16 mouse cellular contexts compared by ENCODE assay signal in the genomic region with DNA sequence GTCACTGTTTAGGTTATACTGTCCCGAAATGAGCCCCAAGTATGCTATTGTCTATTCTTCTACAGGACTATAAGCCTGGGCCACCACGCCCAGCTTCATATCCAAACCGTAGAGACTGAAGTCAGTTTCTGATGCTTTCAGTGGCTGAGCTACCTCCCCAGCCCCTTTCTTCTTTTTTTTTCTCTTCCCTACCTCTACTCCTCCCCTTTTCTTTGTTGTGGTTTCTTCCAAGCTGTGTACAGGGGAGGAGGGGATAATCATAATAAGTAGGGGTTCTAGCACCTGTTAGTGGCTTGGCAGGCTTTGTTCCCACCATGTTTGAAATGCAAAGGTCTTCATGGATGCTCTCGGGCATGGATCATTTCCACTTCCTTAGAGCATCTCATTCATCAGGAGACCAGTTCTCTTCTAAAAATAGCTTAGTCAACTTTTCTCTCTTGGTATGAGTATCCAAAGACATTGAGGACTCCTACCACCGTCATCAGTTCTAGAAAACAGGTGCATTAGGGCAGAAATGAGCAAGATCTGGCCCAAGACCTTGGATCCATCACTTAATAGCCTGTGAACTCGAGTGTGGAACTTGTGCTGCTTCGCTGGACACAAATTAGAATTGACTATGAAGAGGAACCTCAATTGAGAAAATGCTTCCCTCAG.
"Had no signal": no experiment of that assay in that cellular context is flagged by ENCODE, and none has a peak within 500 bp of the region (broad histone marks: within the 10 kb centered on the region; RNA-seq: fewer than 3 reads in every experiment).

No protein-coding gene starts in this region.

- H3K36me3 ChIP-seq: neural tube, embryonic 12.5 days; neural tube, embryonic 13.5 days; neural tube, embryonic 15.5 days; stomach, embryonic 15.5 days had no signal

- H3K9ac ChIP-seq: neural tube, embryonic 12.5 days; neural tube, embryonic 13.5 days; neural tube, embryonic 15.5 days; stomach, embryonic 15.5 days had no signal

- H3K4me1 ChIP-seq: stomach, embryonic 15.5 days had no signal

- H3K9me3 ChIP-seq: neural tube, embryonic 12.5 days; neural tube, embryonic 13.5 days; neural tube, embryonic 15.5 days; stomach, embryonic 15.5 days had no signal

- H3K4me2 ChIP-seq: neural tube, embryonic 12.5 days; neural tube, embryonic 13.5 days; neural tube, embryonic 15.5 days; stomach, embryonic 15.5 days had no signal

- H3K27me3 ChIP-seq: neural tube, embryonic 15.5 days; stomach, embryonic 15.5 days had no signal

- H3K4me3 ChIP-seq: neural tube, embryonic 12.5 days; neural tube, embryonic 13.5 days; neural tube, embryonic 15.5 days; stomach, embryonic 15.5 days had no signal

- H3K27ac ChIP-seq: neural tube, embryonic 12.5 days; neural tube, embryonic 13.5 days; neural tube, embryonic 15.5 days; stomach, embryonic 15.5 days; stomach, postnatal 0 days had no signal

- DNase-seq: retina, postnatal 1 day; right cerebral cortex, adult 18-20 months; right cerebral cortex, postnatal 14 days; right cerebral cortex, postnatal 25 days; right cerebral cortex, postnatal 4 days; spleen, adult 18-20 months; thymus, adult 18-20 months; thymus, adult 2 months; thymus, postnatal 25 days; thymus, postnatal 36 days; thymus, postnatal 4 days had no signal
